Mouse (Mus musculus) megakaryocyte progenitor cell, adult 5-6 weeks (primary cell): ENCODE measurements at regions not wholly inside any gene's neighbourhood (a gene's known extent, or its start where the extent isn't known, plus 50 kb on each side); places are given as distances from the start of the nearest gene placed in this dataset.

ENCODE experiments used
- ATAC-seq: replicated peaks from 2 replicates; pipeline ENCODE4 v1.8.0; 2016; ENCODE audit warnings: mild to moderate bottlenecking, moderate TSS enrichment, inconsistent platforms; ENCODE audit not compliant: poor library complexity

GRCm38 (mm10) chr11:113122137-113122536, 340.1 kb downstream of the Sox9 start:
- no peak for ATAC-seq

- peak; percentile 81 for ATAC-seq
Observed at GRCm38 (mm10) chr11:113122964-113123363, 340.9 kb downstream of the Sox9 start.

GRCm38 (mm10) chr11:113125832-113126231, 343.8 kb downstream of the Sox9 start:
- ATAC-seq = no peak

GRCm38 (mm10) chr11:113129192-113129591, 347.2 kb downstream of the Sox9 start:
- peak; percentile 36 for ATAC-seq

- peak; percentile 73 for ATAC-seq
Observed at GRCm38 (mm10) chr11:113129975-113130374, 348.0 kb downstream of the Sox9 start.

GRCm38 (mm10) chr11:113132078-113133064, 350.3 kb downstream of the Sox9 start:
- ATAC-seq = no peak

- peak; percentile 63 for ATAC-seq
Observed at GRCm38 (mm10) chr11:113133407-113133806, 351.4 kb downstream of the Sox9 start.

- peak; percentile 60 for ATAC-seq
Observed at GRCm38 (mm10) chr11:113135261-113135660, 353.2 kb downstream of the Sox9 start.

GRCm38 (mm10) chr11:113138462-113138861, 356.4 kb downstream of the Sox9 start:
- no peak for ATAC-seq

GRCm38 (mm10) chr11:113140595-113140994, 358.6 kb downstream of the Sox9 start:
- no peak for ATAC-seq

- ATAC-seq = no peak
Observed at GRCm38 (mm10) chr11:113142816-113143215, 360.8 kb downstream of the Sox9 start.

GRCm38 (mm10) chr11:113143839-113144627, 362.0 kb downstream of the Sox9 start:
- ATAC-seq = no peak

GRCm38 (mm10) chr11:113145721-113146120, 363.7 kb downstream of the Sox9 start:
- ATAC-seq = no peak

GRCm38 (mm10) chr11:113146762-113147161, 364.7 kb downstream of the Sox9 start:
- ATAC-seq = no peak

GRCm38 (mm10) chr11:113147535-113148197, 365.6 kb downstream of the Sox9 start:
- ATAC-seq = no peak

GRCm38 (mm10) chr11:113148198-113148537, 366.1 kb downstream of the Sox9 start:
- ATAC-seq = no peak

GRCm38 (mm10) chr11:113155515-113155914, 373.5 kb downstream of the Sox9 start:
- no peak for ATAC-seq

GRCm38 (mm10) chr11:113163941-113164340, 381.9 kb downstream of the Sox9 start:
- no peak for ATAC-seq

GRCm38 (mm10) chr11:113164510-113164909, 382.5 kb downstream of the Sox9 start:
- no peak for ATAC-seq

GRCm38 (mm10) chr11:113165069-113165795, 383.2 kb downstream of the Sox9 start:
- ATAC-seq = peak; percentile 93

- no peak for ATAC-seq
Observed at GRCm38 (mm10) chr11:113166517-113166916, 384.5 kb downstream of the Sox9 start.
